Mouse (Mus musculus) CD8-positive naive resting alpha-beta T cell, adult 57 days (primary cell): ENCODE data around the gene Il24. TPM values are rescaled to one million over a fixed set of nuclear protein-coding genes. Genes with fewer than 3 reads are reported as not detected.

Experiments used
- total RNA-seq: library from RNA; stranded (reverse); gene quantifications from one replicate; pipeline ENCODE4 v1.2.4, GENCODE M21; 2023

The Il24 gene
- total RNA-seq = not detected

DNA sequence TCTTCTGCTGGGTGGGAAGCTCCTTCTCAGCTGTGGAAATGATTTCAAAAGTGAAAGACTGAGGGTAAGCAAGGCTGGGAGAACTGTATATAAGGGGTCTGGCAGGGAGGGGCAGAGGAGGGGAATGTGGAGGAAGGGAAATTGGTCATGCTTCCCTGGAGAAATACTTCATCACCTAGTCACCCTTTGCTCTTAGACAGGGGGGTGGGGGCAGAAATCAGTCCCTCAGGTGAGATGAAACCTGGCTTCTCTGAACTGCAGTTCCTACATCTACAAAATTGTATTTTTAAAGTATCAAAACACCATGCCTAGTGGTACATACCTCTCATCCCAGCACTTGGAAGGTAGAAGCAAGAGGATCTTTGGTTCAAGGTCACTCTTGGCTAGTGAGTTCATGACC is at the start of gene Il24:
Gene Il24 (minus strand): TSS at position 101 of the 400 bp plus-strand sequence.

DNA sequence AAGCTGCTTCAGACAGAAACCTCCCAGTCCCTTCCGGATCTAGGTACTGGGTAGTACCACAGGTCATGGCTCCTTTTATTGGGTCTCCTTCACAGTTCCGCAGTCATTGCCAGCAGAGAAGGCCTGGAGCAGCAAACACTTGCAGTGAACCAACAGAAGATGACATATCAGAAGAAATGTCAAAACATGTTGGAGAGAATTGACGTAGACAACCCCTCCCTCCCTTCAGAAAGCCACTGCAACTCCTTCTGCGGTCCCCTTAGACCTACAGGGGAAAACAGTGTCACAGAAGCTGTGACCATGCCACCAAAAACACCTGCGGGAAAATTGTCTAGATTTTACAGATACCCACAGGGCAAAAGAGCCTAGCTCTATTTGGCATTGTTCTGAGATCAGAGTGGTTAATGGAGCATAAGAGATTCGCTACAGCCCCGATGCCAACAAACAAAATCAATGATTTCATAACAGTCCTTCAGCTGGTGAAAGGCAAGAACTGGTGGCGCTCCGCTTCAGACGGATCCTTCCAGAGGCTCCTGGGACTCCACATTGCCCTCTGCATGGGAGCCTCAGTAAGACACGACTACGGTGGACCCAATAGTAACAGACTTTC is 24.3 kb upstream of the Il24 start, which contains the start of gene Il20:
Gene Il20 (minus strand): TSS at position 51 of the 610 bp plus-strand sequence.

DNA sequence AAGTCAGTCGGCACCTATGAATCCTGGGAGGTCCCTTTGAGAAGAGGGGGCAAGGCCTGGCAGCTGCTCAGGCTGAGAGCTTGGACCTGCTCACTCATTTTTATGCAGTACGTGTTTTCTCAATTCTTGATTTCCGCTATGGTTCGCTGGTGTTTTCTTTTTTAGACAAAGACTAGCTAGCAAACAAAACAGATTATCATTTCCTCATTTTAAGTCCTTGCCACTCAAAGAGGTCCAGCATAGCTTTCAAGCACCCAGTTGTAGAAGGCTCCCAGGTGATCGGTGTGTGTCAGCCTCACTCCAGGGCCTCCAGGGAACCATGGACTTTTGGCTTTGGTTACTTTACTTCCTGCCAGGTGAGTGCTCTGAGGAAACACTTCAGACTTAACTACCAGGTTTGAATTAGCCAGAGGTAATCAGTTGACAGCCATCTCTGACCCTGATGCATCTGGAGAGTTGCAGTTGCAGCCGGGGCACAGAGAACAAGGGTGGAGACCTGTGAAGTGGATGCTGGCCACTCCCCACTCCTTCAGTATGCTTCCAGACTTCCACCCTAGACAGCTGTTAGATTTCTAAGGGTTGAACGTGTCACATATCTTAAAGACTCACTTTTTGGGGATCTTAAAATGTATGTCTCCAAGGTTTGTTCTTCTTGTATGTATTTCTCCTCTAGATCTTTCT is 21.6 kb downstream of the Il24 start, which contains the start of gene Fcmr:
Gene Fcmr (plus strand): TSS at position 129 of the 681 bp plus-strand sequence.

Other genes with a start within 250 kb of the Il24 start
- not detected for gene C4bp, start 225.8 kb downstream of the Il24 start, total RNA-seq
- gene Gm29427, start 171.7 kb downstream of the Il24 start, total RNA-seq = not detected
- 10.4 TPM for gene Yod1, start 170.1 kb downstream of the Il24 start, total RNA-seq
- 20.9 TPM for gene Pfkfb2, start 158.2 kb downstream of the Il24 start, total RNA-seq
- 0.80 TPM for gene AA986860, start 155.5 kb downstream of the Il24 start, total RNA-seq
- not detected for gene Fcamr, start 86.6 kb downstream of the Il24 start, total RNA-seq
- gene Pigr, start 60.8 kb downstream of the Il24 start, total RNA-seq = 0.21 TPM
- gene Fcmr, start 21.8 kb downstream of the Il24 start, total RNA-seq = 60.2 TPM
- gene Il20, start 24.0 kb upstream of the Il24 start, total RNA-seq = not detected
- gene Il19, start 52.7 kb upstream of the Il24 start, total RNA-seq = not detected
- 0.40 TPM for gene Il10, start 132.4 kb upstream of the Il24 start, total RNA-seq
- gene Mapkapk2, start 210.4 kb upstream of the Il24 start, total RNA-seq = 48.2 TPM